Mouse (Mus musculus) liver, adult 2 months (tissue): ENCODE measurements at regions not wholly inside any gene's neighbourhood (a gene's known extent, or its start where the extent isn't known, plus 50 kb on each side); places are given as distances from the start of the nearest gene placed in this dataset.

Experiments
- DNase-seq: peaks from one replicate; pipeline ENCODE4 v3.0.0-alpha.2; 2011; ENCODE audit warnings: low read depth, low spot score; ENCODE audit errors: extremely low read depth
- H3K27ac ChIP-seq: fragments of 200-500 bp; replicated peaks from 2 replicates; pipeline ENCODE4 v1.5.1; 2012; ENCODE audit warnings: low read depth, mild to moderate bottlenecking, control low read depth, inconsistent platforms, low read length; ENCODE audit not compliant: insufficient read depth
- H3K27me3 ChIP-seq: fragments of 200-500 bp; 2 replicates; pipeline ENCODE4 v1.6.1; 2012; ENCODE audit warnings: mild to moderate bottlenecking, moderate library complexity, low read length, inconsistent platforms; ENCODE audit not compliant: control insufficient read depth, insufficient read depth
- H3K36me3 ChIP-seq: fragments of 200-500 bp; 2 replicates; pipeline ENCODE4 v1.6.1; 2012; ENCODE audit warnings: low read length, inconsistent platforms; ENCODE audit not compliant: control insufficient read depth, insufficient read depth
- H3K4me1 ChIP-seq: fragments of 200-500 bp; 2 replicates; pipeline ENCODE4 v1.6.1; 2011; ENCODE audit warnings: low read length; ENCODE audit not compliant: control insufficient read depth, insufficient read depth
- H3K4me3 ChIP-seq: fragments of 200-500 bp; 2 replicates; pipeline ENCODE4 v1.5.1; 2011; ENCODE audit warnings: low read depth, mild to moderate bottlenecking, control low read depth, low read length, moderate library complexity; ENCODE audit not compliant: insufficient read depth
- H3K79me2 ChIP-seq: fragments of 200-500 bp; 2 replicates; pipeline ENCODE4 v1.6.1; 2012; ENCODE audit warnings: inconsistent platforms, mild to moderate bottlenecking, low read length, moderate library complexity; ENCODE audit not compliant: control insufficient read depth, insufficient read depth
- H3K9ac ChIP-seq: fragments of 200-500 bp; 2 replicates; pipeline ENCODE4 v1.6.1; 2012; ENCODE audit warnings: low read depth, mild to moderate bottlenecking, control low read depth, inconsistent platforms, low read length
- CTCF ChIP-seq: fragments of 200-500 bp; IDR thresholded peaks from 2 replicates; pipeline ENCODE4 v1.5.1; 2011; ENCODE audit warnings: low read depth, low read length, control low read depth
- POLR2A ChIP-seq: fragments of 200-500 bp; IDR thresholded peaks from 2 replicates; pipeline ENCODE4 v1.6.1; 2011; ENCODE audit warnings: low read length, control low read depth; ENCODE audit not compliant: insufficient read depth; ENCODE audit errors: extremely low read depth
- WGBS: fragments of 180-500 bp; shearing (Covaris S2); methylation state at CpG from one replicate; pipeline ENCODE4 v1.1.7; 2018; 5-methylcytosine and 5-hydroxymethylcytosine counted together

DNA sequence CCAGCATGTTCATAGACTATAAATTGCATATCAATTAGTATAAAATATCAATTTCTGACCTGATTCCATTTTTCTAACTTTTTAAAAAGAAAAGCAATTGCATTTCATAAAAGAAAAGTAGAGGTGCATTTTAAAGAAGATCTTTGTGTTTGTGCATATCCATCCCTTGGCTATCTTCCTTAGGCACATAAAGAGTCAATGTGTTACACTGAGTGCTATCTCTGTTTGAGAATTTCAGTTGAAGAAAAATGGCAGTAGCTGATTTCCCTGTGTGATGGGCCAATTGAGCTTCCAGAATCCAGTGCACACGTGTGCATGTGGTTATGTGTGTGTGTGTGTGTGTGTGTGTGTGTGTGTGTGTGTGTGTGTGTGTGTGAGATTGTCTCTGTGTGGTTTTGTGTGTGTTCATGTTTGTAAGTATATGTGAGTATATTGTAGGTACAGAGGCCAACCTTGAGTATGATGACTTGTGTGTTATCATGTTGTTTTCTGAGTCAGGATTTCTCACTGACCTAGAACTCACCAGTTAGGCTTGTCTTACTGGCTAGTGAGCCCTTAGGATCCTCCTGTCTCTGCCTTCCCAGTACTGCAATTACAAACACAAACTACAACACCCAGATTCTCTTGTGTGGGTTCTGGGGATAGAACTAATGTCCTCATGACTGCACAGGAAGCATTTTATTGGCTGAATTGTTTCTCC, 249.6 kb downstream of the Cdk5rap2 start:
- H3K36me3 ChIP-seq: no peaks in the 10 kb centered on the region
- no peaks in the 10 kb centered on the region for H3K27me3 ChIP-seq
- TF ChIP-seq CTCF: no peak
- TF ChIP-seq POLR2A: no peak
- H3K27ac ChIP-seq: no peak overlapping the region
- H3K4me3 ChIP-seq: no peak overlapping the region
- no peak overlapping the region for H3K9ac ChIP-seq
- no peaks in the 10 kb centered on the region for H3K4me1 ChIP-seq
- 73% methylated on average over 1 of the region's 1 CpGs for WGBS
- no peak for DNase-seq
- no peaks in the 10 kb centered on the region for H3K79me2 ChIP-seq

DNA sequence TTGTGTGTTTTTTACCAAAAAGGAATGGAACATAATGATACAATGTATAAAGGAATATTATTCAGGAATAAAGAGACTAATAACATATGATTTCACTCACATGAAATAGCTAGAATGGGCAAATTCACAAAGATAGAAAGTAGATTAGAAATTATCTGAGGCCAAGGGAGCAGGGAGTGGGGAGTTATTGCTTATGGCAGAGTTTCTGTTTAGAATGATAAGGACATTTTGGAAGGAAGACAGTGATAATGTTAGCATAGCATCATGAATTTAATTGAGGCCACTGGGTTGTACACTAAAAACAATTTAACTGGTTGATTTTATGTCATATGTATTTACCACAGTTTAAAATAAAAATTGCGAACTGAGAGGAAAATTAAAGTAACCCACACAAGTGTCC, 250.2 kb downstream of the Cdk5rap2 start:
- WGBS: 93% methylated on average over 1 of the region's 1 CpGs
- no peak for DNase-seq
- TF ChIP-seq CTCF (no peak), POLR2A (no peak)
- no peaks in the 10 kb centered on the region for H3K4me1 ChIP-seq
- no peaks in the 10 kb centered on the region for H3K36me3 ChIP-seq
- H3K4me3 ChIP-seq: no peak overlapping the region
- H3K27me3 ChIP-seq: no peaks in the 10 kb centered on the region
- no peak overlapping the region for H3K9ac ChIP-seq
- H3K27ac ChIP-seq: no peak overlapping the region
- H3K79me2 ChIP-seq: no peaks in the 10 kb centered on the region

DNA sequence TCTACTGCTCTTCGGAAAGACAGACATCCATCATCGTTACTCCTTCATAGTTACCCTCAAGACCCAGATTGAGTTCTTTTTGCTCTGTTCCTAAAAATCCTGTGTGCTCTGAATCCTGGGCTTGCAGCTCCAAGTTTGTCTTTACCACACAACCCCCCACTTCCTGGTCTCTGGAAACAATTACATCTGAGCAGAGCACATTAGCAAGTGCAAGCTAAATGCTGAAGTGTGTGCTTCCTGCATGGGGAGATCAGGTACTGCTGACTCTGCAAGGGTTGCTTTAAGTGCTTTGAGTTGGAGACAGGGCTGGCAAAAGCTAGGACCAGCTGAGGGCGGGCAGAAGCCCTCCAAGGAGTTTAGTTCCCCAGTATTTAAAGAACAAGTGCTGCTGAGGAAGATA, 257.1 kb downstream of the Cdk5rap2 start:
- Histone ChIP-seq H3K79me2 (no peaks in the 10 kb centered on the region), H3K27me3 (no peaks in the 10 kb centered on the region), H3K4me3 (no peak overlapping the region), H3K9ac (no peak overlapping the region), H3K27ac (no peak overlapping the region), H3K4me1 (no peaks in the 10 kb centered on the region), H3K36me3 (no peaks in the 10 kb centered on the region)
- no peak for DNase-seq
- 72% methylated on average over 3 of the region's 3 CpGs for WGBS
- TF ChIP-seq POLR2A (no peak), CTCF (no peak)

GRCm38 (mm10) chr4:70109011-70109410, 301.2 kb downstream of the Cdk5rap2 start:
- no peak overlapping the region for H3K4me3 ChIP-seq
- H3K36me3 ChIP-seq: no peaks in the 10 kb centered on the region
- H3K27ac ChIP-seq: no peak overlapping the region
- TF ChIP-seq POLR2A (no peak), CTCF (no peak)
- no peak overlapping the region for H3K9ac ChIP-seq
- no peak for DNase-seq
- no peaks in the 10 kb centered on the region for H3K4me1 ChIP-seq
- no peaks in the 10 kb centered on the region for H3K79me2 ChIP-seq
- no peaks in the 10 kb centered on the region for H3K27me3 ChIP-seq

DNA sequence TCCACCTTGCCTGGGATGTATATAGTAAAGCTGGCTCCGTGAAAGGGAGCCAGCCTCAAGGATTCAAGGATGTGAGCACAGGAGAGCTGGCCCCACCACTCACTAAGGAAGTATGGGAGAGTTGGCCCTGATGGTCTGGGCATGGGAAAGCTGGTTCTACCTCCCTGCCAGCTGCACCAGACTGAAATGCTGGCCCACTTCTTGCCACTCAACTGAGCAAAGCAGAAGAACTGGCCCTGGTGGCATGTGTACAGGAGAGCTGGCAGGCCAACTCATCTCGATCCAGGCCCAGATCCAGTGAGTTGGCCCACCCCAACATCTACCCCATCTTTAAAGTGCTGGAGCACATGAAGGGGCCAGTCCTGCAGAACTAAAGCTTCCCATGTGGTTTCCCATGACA, 304.5 kb downstream of the Cdk5rap2 start:
- 68% methylated on average over 2 of the region's 2 CpGs for WGBS
- DNase-seq: no peak
- Histone ChIP-seq H3K27ac (no peak overlapping the region), H3K79me2 (no peaks in the 10 kb centered on the region), H3K4me1 (no peaks in the 10 kb centered on the region), H3K36me3 (no peaks in the 10 kb centered on the region), H3K4me3 (no peak overlapping the region), H3K9ac (no peak overlapping the region), H3K27me3 (no peaks in the 10 kb centered on the region)
- TF ChIP-seq CTCF (no peak), POLR2A (no peak)

GRCm38 (mm10) chr4:70097353-70097752, 312.9 kb downstream of the Cdk5rap2 start:
- Histone ChIP-seq H3K9ac (no peak overlapping the region), H3K4me3 (no peak overlapping the region), H3K27me3 (no peaks in the 10 kb centered on the region), H3K36me3 (no peaks in the 10 kb centered on the region), H3K27ac (no peak overlapping the region), H3K79me2 (no peaks in the 10 kb centered on the region), H3K4me1 (no peaks in the 10 kb centered on the region)
- no peak for DNase-seq
- TF ChIP-seq CTCF (no peak), POLR2A (no peak)
- 66% methylated on average over 3 of the region's 3 CpGs for WGBS
